Mouse (Mus musculus) kidney, adult 2 months (tissue): ENCODE measurements at regions not wholly inside any gene's neighbourhood (a gene's known extent, or its start where the extent isn't known, plus 50 kb on each side); places are given as distances from the start of the nearest gene placed in this dataset.

Experiments
- CTCF ChIP-seq: fragments of 200-500 bp; conservative IDR thresholded peaks from 2 replicates; pipeline ENCODE4 v1.5.1; 2011; ENCODE audit warnings: low read depth, mild to moderate bottlenecking, control low read depth, low read length, moderate library complexity, mixed read lengths; ENCODE audit not compliant: insufficient read depth, insufficient read length
- POLR2A ChIP-seq: fragments of 200-500 bp; IDR thresholded peaks from one replicate; pipeline ENCODE4 v1.6.1; 2011; ENCODE audit warnings: low read depth, low read length, control low read depth

DNA sequence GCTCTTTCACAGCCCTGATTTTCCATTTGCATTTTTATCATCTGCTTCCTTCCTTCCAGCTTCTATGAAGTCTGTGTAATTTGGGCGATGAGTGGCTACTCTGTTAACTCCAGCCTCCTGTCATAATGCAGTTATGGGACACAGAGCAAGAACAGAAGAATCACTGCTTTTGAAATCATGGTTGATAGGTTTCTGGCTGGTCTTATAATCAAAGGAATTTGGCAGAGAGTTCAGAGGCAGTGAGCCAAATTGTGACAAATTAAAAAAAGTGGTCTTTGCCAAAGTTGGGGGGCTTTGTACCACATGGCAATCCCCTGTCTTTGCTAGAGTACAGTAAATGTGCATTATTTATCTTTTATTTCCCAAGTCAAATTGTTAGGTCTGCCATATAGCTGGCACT, 1292.6 kb downstream of the Rapgef2 start:
- no peak for TF ChIP-seq CTCF
- no peak for TF ChIP-seq POLR2A
